In the genomic region with DNA sequence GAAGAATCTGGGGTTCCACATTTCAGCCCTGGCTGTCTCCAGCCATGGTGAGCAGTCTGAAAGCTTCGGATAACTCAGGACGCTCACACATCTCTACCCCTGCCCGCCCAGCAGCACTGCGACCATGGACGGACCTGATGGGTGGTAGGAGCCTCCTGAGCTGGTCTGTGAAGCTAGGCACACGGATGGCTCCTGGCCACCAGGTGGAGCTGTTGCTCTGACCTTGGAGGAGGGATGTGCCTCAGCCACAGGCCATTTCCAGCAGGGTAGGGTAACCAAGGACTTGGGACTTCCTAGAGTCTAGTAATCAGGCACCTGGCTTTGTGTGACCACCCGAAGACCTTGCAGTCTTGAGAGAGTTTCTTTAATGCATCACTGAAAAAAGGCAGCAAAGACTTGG, we compare ENCODE assay signal across 1 mouse cellular context.
TF ChIP-seq lines count a peak whose summit lies in the region.

No protein-coding gene starts in this region.

TF ChIP-seq in CH12.LX, 34 proteins besides CTCF, POLR2A, EP300 and RAD21 (continued from another document):
- TF ChIP-seq MAX (IDR thresholded peaks at IDR 0.05; ENCODE audit: low read length) (no peak), IRF4 (IDR thresholded peaks at IDR 0.05; ENCODE audit: low read depth, low read length) (no peak), PAX5 (IDR thresholded peaks at IDR 0.05; ENCODE audit: low read length) (no peak), MEF2A (IDR thresholded peaks at IDR 0.05; ENCODE audit: borderline replicate concordance, low read depth, low read length) (no peak; the same call in 1 of the 2 replicates), TCF12 (IDR thresholded peaks at IDR 0.05; ENCODE audit: low read depth, low read length) (no peak), E2F4 (IDR thresholded peaks at IDR 0.05; ENCODE audit: insufficient replicate concordance, low read depth, low read length) (no peak)
